Mouse (Mus musculus) lung, postnatal 0 days (tissue): ENCODE measurements around the gene Rab11fip4.

Experiments used
- CTCF ChIP-seq: IDR thresholded peaks from 2 replicates; pipeline ENCODE4 v1.5.1; 2016; ENCODE audit warnings: antibody characterized with exemption, mild to moderate bottlenecking
- EP300 ChIP-seq: IDR thresholded peaks from 2 replicates; pipeline ENCODE4 v1.6.1; 2016; ENCODE audit warnings: antibody characterized with exemption, mild to moderate bottlenecking, control low read depth

GRCm38 (mm10) chr11:79746552-79747102 is 155.6 kb downstream of the Rab11fip4 start:
- TF ChIP-seq CTCF (no peak), EP300 (no peak)
